Mouse (Mus musculus): ENCODE measurements at regions not wholly inside any gene's neighbourhood (a gene's known extent, or its start where the extent isn't known, plus 50 kb on each side); places are given as distances from the start of the nearest gene placed in this dataset.

DNA sequence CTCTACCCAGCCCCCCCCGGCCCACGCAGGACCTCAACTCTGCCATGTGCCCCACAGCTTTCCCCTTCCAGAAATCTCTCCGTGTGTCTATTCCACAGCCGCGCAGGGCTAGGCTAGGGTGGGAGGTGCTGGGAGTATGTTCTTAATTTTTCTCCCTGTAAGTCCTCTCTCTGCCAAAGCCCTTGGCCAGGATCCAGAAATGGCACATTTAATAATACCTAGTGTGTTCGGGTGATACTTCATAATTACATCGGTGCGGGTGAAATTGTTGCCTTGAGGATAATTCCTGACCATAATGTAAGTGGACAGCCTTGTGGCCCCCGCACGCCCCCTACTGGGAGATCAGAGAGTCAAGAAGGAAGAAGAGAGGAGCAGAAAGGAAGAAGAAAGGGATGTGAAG lies 1093.5 kb downstream of the Mrps31 start:
- peak; percentile 41 to 51 for DNase-seq

DNA sequence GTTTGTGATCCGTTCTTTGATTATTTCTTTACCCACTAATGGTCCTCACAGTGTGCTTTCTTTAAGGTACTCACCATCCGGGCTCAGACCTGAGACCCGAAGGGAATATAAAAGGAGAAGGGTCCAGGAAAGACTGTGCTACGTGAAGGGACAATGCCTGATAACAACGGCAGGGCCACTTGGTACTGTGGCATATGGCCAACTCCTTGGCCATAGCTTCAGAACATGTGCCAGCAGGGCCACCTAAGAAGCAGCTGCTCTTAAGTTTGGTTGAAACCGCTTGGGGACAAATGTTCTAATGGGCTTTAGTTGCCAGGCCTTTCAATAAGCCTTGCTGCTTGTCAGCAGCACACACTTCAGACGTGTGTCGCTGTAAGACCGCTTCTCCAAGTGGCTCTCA lies 1094.1 kb downstream of the Mrps31 start:
- DNase-seq: no peak

DNA sequence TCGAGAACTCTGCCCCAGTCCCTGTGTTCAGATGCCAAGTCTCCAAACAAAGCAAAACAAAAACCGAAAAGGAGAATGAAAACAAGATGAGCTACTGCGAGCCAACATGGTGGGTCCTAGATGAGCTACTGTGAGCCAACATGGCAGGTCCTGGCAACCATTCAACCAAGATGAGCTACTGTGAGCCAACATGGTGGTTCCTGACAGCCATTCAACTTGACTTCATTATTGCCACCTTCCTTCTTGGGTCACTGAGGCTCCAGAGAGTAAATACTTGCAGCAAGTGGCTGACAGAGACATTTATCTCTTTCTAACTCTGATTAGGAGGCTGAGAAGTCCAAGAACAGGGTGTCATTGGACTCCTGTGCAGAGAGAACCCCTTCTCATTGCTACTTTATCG lies 1094.8 kb downstream of the Mrps31 start:
- DNase-seq: no peak

DNA sequence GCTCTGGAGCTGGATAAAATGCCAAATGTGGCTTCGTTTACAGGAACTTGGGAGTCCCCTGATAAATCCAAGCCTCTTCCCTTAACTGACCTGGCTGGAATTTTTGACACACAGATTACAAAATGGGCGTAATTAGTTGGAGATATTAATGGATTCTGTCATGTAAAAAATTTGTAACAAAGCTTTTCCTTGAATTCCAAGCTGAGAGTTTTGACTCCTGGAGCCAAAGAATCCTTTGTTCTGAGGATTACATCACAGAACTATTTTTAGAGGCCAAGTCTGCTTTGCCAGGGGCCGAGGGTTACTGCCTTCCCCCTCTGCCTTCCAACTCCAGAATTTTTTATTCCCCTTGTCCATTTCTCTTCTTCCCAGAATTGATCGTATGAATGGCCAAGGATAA lies 1096.5 kb downstream of the Mrps31 start:
- no peak for DNase-seq

DNA sequence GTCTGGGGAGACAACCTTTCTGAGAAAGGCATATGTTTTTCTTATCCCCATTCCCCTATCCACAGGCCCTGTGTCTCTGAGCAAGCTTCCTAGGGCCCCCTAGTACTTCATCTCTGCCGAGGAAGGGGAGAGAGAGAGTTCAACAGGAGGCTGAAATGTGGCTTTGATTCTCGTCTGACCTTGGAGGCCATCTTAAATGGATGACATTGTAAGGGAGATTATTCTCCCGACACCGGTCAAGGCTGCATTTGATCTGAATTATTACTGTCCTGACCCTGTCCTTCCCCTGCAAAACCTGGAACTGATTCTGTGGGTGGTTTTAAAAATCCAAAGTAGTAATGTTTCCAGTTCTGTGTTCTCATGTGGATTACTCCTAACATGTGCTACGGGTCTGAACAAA lies 1098.9 kb downstream of the Mrps31 start:
- DNase-seq: no peak

DNA sequence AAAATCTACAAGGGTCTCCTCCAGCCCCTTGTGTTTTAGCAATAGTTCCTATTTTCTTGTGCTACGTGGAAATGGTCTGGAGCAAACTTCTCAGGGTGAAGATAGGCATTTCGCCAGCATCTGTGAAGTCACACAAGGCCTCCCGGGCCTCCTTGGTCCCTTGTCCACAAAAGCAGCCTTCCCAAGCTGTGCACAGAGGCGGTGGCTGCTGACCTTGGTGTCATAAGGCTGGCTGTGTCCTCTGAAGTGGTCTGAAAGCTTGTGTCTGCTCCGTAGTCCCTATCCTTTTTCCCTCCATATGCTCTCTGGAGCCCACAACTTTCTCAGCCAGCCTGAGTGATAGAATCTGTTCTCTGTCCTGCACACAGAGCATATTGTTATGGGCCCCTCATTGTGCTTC lies 1099.4 kb downstream of the Mrps31 start:
- no peak for DNase-seq

DNA sequence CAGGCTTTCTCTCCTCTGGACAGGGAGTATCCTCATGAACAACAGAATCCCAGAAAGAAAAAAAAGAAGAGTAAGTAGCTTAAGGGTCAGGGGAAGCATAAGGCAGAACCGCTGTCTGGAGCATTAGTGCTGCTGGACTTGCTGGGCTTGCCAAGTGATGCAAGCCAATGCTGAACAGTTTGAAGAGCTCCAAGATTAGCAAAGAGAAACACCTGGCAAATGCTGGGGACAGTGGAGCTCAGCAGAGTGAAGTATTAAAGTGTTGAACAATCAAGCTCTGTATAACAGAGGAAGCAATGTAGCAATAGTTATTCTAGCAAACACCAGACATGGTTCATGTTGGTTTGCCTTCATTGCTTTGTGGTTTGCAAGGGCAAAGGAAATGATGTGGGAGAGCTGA lies 1100.1 kb downstream of the Mrps31 start:
- DNase-seq: no peak

DNA sequence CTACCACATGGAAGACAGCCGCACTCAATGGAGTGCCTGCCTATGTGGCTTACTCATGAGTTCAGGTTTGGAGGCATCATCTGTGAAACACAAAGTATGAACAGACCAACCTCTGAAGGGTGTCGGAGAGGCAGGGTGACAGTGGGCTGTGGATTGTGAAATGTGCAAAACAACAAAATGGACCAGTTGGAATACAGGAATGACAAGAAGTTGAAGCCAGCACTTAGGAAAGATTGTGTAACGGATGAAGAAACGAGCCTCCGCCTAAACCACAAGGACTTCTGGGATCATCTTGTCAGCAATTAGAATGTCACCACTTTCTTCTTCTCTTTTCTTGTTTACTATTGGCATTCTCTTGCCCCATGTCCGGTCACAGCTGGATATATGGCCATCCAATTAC lies 1100.6 kb downstream of the Mrps31 start:
- no peak for DNase-seq

DNA sequence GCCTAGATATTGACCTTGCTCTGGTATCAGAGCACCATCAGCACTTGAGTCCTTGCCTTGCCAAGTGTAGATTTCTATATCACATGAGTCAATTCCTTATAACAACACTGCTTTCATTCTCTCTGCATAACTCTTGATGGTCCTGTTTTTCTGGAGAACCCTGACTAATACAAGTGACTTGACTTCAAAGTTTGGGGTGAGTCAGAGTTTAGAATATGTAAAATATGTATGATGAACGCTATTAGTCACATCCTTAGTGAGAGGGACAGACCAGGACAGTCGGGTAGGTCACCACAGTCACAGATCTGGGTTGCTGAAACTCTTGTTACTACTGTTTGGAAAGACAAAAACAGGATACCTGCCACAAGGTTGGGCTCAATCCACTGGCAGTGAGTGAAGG lies 1105.3 kb downstream of the Mrps31 start:
- DNase-seq: no peak

DNA sequence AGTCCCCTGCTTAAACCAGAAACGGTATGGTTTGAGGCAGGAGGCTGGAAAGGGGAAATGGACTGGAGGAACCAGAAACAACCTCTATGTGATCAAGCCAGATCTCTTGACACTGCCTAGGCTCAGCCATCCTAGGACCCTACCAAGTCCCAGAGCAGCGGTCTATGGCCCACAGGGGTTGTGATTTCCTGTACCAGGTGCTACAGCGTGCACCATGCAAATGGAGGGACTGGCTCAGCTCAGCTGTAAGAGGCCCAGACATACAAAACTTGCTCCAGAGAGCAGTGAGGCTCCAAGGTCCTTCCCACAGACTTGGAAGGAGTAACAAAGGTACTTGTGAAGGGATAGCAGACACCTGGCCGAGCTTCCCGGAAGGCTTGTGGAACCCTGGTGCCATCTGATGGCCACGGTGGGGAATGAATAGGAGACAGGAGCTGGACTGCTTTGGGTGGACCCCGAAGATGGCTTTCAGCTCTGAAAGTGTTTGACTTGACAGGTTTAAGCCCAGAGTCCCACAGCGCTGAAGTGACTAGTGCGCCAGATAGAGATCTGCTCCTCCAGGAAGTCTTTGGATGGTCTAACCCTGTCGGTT lies 1120.5 kb downstream of the Mrps31 start:
- DNase-seq: peak; percentile 19 to 25

DNA sequence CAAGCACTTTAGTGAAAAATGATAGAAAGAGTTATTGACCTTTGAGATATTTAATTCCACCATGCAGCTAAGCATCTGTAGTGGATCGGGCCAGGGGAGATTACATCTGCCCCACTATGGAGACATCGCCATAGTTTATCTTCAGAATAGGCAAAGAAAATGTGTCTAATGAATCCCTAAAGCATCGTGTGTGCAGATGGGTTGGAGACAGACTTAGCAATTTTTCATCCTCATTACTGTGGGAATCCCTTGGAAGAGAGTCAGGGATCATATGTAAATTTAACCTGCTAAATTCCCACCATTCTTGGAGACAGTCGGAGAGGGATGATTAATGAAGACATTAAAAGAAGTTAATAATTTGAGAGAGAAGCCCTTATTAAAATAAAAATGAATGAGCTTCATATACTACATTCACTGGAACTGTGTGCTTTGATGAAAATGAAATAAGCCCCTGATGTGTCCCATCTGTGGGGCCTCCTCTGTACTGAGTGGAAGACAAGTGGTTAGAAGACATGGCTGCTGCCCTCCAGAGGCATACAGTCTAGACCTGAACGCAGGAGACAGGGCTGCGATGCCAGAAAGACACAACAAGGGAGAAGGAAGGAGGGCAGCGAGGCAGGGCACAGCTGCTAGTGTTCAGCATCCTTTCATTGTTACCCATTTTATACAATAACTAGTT lies 1126.7 kb downstream of the Mrps31 start:
- no peak for DNase-seq

DNA sequence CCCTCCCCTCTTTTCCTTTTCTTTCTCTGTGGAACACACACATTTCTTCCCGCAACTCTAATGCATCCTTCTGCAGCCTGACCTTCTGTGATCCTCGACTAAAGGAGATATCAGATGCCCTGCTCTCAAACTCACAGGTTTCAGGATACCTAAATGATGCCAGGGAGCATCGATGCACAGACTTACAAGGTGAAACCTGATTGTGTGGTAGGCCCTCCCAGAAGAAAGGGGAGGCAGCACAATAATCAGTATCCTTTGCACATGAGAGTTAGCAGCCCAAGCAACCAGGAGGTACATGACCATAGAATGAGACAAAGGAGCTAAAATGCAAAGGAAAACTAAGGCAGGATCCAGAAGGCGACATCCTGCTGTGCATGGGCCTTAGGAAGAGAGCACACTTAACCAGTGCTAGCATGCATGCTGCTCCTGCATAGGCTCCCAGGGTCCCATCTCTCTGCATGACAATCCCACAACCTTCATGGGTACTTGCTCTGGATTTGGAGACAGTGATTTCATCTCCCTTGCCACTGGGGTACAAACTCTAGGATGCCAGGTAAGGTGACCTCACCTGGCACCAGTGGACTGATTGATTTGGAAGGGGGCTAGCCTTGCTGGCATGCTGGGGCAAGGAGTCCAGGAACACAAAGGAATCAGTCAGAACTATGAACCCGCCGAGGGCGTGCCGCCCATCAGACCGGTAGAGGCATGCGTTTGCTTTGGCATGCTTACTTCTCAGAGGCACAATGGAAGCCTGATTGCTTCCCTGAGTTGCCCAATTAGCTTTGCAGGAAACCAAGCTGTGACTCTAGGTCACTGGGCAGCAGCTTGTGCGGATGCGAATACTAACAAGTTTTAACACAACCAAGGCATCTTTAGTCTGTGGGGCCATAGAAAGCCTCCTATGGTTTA lies 1142.7 kb downstream of the Mrps31 start:
- DNase-seq: no peak

DNA sequence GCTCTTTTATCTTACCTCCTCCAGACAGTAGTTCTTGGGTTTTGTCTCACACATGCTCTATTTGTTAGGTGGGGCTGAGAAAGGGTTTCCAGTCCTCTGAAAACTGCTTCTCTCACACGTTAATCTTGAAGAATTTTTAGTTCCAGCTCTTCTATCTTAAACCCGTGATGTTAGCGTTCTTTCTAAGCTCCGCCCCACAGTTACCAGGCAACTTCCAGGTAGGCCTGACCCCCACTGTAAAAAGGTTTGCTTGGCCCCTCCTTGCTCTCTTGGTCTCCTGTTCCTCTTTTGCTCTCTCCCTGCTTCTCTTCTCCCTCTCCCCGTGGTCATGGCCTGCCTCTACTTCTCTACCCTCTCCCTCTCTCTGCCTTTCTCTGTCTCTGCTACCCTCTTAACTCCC lies 1149.7 kb downstream of the Mrps31 start:
- no peak for DNase-seq

DNA sequence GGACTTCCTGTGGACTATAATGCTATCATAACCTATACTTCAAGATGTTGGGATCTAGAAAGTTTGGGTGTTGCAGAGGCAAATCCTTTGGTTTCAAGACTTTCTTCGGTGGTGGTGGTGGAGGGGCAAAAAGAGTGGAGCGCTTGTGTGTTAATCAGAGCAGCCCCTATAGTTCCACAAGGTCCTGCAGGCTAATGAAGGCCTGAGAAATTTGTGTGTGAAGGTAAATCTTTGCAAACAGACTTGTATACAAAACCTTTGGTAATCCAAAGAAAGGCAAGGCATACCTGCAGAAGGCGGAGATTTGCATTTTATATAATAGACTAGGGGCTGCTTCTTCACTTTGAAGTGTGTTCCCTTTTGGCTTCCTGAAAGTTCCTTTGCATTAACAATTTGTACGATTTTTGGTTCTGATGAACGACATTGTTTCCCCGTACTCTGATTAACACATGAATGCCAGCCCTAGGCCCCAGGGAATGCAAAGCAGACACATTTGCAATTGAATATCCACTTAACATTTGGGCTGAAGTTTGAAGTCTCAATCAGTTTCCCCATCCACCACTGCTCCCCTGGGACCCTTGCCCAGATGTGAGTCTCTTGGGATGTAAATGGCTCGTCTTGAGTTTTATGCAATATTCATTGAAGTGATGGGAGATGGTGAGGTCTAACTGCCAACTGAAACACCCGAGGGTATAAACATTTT lies 1150.7 kb downstream of the Mrps31 start:
- DNase-seq: no peak

DNA sequence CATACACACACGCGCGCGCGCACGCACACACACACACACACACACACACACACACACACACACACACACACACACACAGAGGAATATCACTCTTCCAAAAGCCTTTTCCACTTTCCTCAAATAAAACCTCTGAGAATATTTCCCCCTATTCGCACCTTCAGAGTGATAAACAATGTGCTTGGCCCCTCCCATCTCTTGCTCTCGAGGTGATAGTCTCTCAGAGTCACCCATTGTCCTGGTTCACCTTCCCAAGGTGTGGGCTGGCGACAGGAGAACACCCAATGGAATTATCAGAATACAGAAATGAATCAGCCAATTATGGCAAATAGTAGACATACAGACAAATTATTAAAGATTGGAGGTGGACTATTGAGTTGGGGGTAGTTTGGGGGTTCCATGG lies 1151.3 kb downstream of the Mrps31 start:
- DNase-seq: no peak

DNA sequence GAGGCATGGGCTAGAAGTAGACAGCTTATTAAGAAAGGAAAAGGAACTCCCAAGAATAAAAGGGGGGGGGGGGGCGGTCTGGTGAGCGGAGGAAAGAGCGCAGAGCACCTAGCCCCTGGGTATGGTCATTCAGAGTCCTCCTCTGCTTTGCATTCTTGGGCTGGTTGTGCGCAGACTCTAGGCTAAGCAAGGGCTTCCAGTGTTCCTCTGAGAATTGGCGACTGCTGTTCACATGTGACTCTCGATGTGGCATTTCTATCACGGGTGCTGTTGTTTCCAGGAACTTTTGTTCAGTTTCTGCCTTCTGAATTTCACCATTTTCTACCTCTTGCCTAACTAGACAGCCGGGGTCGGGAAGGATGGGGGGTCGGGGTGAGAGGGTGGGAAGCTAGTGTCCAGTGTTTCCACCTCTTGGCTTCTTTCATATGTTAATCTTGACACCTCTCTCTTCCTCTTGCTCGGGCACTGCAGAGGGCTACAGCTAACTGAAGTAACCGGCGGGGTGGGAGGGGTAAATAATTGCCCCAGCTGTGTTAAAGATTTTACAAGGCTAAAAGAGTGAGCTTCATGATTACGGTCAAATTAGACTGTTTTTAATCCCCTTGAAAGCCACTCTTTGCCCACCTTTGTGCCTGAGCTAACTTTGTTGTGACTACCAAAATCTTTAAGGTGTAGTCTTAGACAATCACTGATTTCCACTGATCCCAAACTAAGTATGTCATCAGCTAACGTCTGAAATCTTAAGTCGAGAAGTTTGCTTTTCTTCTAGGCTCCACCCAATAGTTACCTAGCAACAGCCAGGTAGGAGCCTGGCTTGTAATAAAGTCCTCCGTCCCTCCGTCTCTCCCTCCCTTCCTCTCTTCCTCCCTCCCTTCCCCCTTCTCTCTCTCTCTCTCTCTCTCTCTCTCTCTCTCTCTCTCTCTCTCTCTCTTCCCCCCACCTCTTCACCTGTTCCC lies 1152.2 kb downstream of the Mrps31 start:
- no peak for DNase-seq

DNA sequence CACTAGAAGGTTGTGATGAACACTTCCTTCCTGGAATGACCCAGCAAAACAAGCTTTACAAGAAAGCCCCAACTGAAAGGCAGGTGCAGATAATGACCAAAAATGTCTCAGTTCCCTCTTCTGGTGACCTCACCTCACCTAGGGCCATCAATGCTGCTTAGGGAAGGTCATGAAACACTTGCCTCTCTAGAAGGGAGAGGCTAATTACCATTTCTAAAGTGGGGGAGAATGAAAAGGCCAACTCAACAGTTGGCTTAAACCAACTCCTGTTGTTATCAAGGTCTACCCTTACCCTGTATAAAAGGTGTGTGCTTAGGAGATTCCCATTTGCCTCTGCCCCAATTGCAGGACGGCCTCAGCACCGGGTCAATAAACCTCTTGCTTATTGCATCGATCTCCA lies 1156.7 kb downstream of the Mrps31 start:
- DNase-seq: no peak

DNA sequence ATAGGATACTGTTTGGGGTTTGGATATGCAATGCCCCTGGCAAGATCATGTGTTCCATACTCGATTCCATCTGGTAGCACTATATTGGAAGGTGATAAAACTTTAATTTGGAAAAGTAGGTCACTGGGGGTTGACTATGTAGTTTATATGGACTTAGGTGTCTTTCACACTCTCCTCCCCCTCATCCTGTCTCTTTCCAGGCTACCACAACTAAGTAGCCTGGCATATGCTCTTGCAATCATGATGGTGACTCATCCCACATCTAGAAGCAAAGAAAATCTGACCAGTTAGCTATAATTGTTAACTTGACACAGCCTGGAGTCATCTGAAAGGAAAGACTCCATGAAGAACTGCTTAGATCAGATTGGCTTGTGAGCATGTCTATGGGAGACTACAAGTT lies 1154.3 kb downstream of the Adam3 start:
- no peak for DNase-seq

DNA sequence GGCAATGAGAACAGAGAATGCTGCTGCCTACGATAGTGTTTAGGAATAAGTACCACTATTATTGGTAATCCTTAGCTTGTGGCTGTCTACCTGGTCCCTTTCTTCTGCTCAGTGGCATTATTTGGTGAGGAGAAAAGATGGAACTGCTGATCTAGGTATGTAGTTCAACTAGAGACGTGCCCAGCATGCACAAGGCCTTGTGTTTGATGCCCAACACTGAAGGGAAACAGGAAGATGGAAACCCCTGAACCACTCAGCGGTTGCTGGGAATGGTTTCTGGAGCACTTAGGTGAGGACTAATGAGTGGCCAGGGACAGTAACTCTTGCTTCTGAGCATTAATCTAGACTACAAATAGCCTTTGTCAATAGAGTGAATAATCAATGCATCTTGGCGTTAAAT lies 1145.5 kb downstream of the Adam3 start:
- DNase-seq: no peak

DNA sequence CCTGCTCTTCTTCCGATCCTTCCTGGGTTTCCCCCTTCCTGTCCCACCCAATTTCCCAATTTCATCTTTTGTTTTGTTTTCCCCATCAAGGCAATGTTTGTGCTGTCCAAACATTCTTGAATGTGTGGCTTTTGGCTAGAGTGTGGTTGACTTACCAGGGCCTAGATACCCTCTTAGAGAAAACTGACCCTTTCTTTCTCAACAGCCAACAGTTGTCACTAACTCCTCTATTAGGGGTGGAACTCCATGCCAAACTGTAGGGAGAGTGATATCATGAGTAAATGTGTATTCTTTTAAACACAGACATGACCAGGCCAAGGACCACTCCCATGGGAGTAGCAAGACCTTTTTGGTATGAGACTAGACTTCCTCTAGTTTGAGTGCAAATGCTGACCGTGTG lies 1145.0 kb downstream of the Adam3 start:
- no peak for DNase-seq
